Mouse (Mus musculus) c-Kit-negative CD71-positive TER-119-positive erythroid progenitor cells, embryonic 14.5 days (primary cell): ENCODE measurements around the gene 1700042G07Rik.
"Not testable (repeated sequence)": the region's sequence is repeated elsewhere in the genome, so short reads cannot be mapped to it uniquely, and the experiment has no call there.

Source experiments
- DNase-seq: peaks from one replicate; pipeline ENCODE4 v3.0.0-alpha.2; 2013; ENCODE audit warnings: low read depth, low spot score

Gene 1700042G07Rik

GRCm38 (mm10) chr4:116208891-116209290 lies 35.7 kb downstream of the 1700042G07Rik start:
- DNase-seq, result no peak

DNA sequence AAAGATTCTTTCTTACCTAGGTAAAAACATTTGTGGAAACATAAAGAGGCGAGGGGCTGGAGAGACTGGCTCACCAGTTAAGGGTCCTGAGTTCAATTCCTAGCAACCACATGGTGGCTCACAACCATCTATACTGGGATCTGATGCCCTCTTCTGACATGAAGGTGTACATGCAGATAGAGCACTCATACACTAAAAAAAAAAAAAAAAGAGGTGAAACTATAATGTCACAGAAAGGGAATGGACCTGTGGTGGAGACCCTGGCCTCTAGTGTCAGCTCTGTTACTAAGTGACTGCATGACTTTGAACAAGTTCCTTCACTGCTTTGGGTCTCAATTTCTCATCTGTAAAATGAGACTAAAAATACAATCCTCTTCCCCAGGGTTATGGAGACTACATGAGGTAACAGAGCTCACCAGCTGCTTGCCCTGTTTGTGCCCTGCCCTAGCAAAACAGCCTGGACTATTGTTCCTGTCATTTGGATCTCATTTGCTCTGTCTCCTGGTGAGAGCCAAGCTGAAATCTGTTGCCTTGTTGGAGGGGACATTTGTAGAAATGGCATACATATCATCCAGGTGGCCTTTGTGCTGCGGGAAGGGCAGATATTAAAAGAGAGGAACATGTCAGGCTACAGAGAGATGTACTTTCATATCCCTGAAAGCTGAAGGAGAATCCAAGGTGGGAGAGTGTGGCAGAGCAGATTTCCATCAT lies 42.9 kb downstream of the 1700042G07Rik start:
- DNase-seq, result no peak

- no peak for DNase-seq
Measured at GRCm38 (mm10) chr4:116217046-116217445, 43.9 kb downstream of the 1700042G07Rik start.

- DNase-seq, result not testable (repeated sequence)
Measured at GRCm38 (mm10) chr4:116217661-116218060, 44.5 kb downstream of the 1700042G07Rik start.

DNA sequence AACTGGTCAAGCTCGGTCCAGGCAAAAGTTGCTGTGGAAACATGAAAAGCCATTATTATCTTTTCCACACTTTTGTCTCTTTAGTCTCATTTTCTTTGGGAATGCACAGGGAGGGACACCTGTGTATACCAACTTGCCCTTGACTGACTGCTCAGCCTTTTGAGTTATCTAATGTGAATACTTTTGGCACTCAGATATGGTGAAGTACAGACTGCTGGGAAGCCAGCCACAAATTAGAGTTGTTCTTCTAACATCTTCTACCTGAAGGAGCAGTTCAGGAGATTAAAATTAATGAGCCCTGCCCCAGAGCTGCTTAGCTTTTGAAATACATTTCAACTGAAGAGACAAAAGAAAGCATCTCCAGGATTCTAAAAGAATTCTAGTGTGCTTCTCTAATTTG lies 45.9 kb downstream of the 1700042G07Rik start:
- DNase-seq, result no peak

- DNase-seq, result no peak
Measured at GRCm38 (mm10) chr4:116220071-116220650, 47.0 kb downstream of the 1700042G07Rik start.

DNA sequence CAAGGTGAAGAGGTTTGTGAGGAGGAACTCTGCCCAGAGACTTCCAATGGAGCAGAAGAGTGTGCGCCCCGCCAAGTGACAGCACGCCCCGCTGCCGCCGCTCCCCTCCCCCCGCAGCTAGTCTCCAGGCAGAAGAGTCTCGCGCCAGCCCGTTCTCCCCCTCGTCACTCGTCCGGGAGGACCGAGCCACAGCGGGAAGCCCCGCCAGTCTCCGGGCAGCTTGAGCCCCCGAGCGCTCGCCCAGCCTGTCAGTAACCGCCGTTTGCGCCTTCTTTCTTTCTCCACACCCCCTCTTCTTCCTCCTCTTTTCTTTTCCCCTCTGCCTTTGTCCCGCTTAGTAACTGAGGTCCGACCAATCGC lies 47.6 kb downstream of the 1700042G07Rik start:
- DNase-seq, result no peak

- peak; percentile 93 for DNase-seq
Measured at GRCm38 (mm10) chr4:116221140-116221851, 48.1 kb downstream of the 1700042G07Rik start, which contains the start of gene Pik3r3. Gene Pik3r3, plus strand, starts transcription at chr4:116221618.

GRCm38 (mm10) chr4:116221996-116222842 lies 49.0 kb downstream of the 1700042G07Rik start:
- peak; percentile 13 for DNase-seq

DNA sequence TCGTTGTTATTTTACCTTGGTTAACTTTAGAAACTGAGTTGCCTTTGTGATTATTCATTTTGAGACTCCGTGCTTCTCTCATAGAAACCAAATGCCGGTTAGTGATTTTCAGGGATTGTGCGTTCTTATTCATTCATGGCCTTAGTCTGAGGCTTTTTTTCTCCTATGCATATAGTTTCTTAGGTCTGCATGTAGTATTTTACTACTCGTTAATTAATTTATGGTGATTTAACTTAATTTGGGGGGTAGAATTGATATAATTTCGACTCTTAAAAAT lies 49.6 kb downstream of the 1700042G07Rik start:
- DNase-seq, result no peak
